Mouse (Mus musculus): ENCODE measurements around the gene Gm20075. TPM values are rescaled to one million over a fixed set of nuclear protein-coding genes. Genes with fewer than 3 reads are reported as not detected.

The Gm20075 gene
- polyA plus RNA-seq, 1 experiment from 2014 or later: 29.7 TPM

DNA sequence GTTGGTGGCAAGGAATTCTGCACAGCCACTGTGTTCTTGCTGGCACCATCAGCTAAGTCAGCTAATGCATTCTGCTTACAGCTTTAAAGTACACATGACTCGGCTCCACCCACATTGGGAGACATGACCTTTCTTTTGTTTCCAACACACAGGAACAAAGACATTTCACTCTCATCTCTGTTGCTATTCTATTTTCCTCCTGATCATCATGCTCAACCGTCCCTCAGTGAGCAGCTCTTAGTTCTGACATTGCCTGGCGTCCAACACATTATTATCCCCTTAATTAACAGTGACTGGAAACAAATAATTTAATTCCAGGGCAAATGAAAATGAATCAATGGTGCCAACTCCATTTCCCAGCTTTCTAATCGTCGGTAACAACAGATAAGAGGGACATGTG is 35.8 kb downstream of the Gm20075 start:
- no peak overlapping the region for H3K4me2 ChIP-seq
- no peak overlapping the region for H3K27ac ChIP-seq (ENCODE audit: poor library complexity, severe bottlenecking)
- no peak for ATAC-seq (ENCODE audit: insufficient number of reproducible peaks, low FRiP score)
- H3K27me3 ChIP-seq (replicated peaks): no peaks in the 10 kb centered on the region
- H3K4me1 ChIP-seq (replicated peaks): no peaks in the 10 kb centered on the region
- peaks cover 4% of the 10 kb centered on the region; the same call in 1 of the 2 replicates for H3K9me3 ChIP-seq (replicated peaks)
- H3K36me3 ChIP-seq: no peaks in the 10 kb centered on the region
- no peak overlapping the region for H3K9ac ChIP-seq
- no peak overlapping the region for H3K4me3 ChIP-seq
- WGBS: 66% methylated on average over 5 of the region's 5 CpGs

- Histone ChIP-seq H3K27me3 (replicated peaks) (no peaks in the 10 kb centered on the region), H3K27ac (ENCODE audit: poor library complexity, severe bottlenecking) (no peak overlapping the region), H3K9ac (no peak overlapping the region), H3K9me3 (replicated peaks) (peaks cover 4% of the 10 kb centered on the region; the same call in 1 of the 2 replicates), H3K4me3 (no peak overlapping the region), H3K4me1 (replicated peaks) (no peaks in the 10 kb centered on the region), H3K36me3 (no peaks in the 10 kb centered on the region), H3K4me2 (no peak overlapping the region)
- no peak for ATAC-seq (ENCODE audit: insufficient number of reproducible peaks, low FRiP score)
- 70% methylated on average over 11 of the region's 11 CpGs for WGBS
Observed at GRCm38 (mm10) chr13:96040275-96041042, 40.7 kb downstream of the Gm20075 start.

- Histone ChIP-seq H3K9ac (no peak overlapping the region), H3K4me1 (replicated peaks) (no peaks in the 10 kb centered on the region), H3K27me3 (replicated peaks) (no peaks in the 10 kb centered on the region), H3K4me3 (no peak overlapping the region), H3K27ac (ENCODE audit: poor library complexity, severe bottlenecking) (no peak overlapping the region), H3K4me2 (no peak overlapping the region), H3K9me3 (replicated peaks) (peaks cover 4% of the 10 kb centered on the region; the same call in 1 of the 2 replicates), H3K36me3 (no peaks in the 10 kb centered on the region)
- no peak for ATAC-seq (ENCODE audit: insufficient number of reproducible peaks, low FRiP score)
- WGBS: 29% methylated on average over 1 of the region's 1 CpGs
Observed at GRCm38 (mm10) chr13:96039536-96039935, 41.6 kb downstream of the Gm20075 start.

DNA sequence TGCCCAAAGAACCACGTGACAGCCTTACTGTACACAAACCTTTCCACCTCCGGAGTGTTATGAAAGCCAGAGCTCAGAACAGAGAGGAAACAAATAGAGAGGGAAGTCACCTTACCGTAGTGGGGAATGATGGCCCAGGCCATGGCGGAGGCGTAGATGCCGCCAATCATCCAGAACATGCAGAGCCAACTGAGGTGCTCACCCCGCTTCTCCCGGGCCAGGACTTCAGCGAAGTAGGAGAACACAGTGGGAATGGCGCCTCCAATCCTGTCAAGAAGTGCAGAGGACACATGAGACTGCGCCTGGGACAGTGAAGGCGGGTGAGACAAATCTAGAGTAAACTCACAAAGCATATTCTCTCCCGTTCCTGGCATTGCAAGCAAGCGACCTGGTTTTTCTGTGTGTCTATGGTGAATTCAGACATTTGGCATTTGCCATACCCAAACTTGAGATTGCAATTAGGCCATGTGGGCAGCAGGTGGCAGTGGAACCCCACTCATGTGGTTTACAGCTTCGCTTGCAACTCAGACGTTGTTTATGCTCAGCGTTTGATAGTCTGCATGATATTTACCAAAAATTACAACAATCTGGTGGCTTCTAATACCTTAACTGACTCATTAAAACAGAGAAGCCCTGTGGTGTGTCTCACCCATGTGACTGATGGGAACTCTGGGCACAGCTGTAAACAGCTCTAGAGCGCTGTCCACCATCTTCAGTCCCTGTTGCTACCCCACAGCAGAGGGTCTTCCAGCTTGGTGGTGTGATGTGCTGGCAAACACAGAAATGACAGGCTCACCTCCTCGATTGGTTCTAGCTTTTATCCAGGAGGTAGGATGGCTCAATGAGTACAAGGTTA is 50.6 kb downstream of the Gm20075 start:
- Histone ChIP-seq H3K27me3 (replicated peaks) (no peaks in the 10 kb centered on the region; the same call in 1 of the 2 replicates), H3K4me2 (0 out of 2 replicates have a peak overlapping the region, but pooled peaks have one; percentile 24), H3K9me3 (replicated peaks) (no peaks in the 10 kb centered on the region; the same call in 1 of the 2 replicates), H3K27ac (ENCODE audit: poor library complexity, severe bottlenecking) (no peak overlapping the region), H3K9ac (no peak overlapping the region), H3K36me3 (no peaks in the 10 kb centered on the region), H3K4me3 (no peak overlapping the region), H3K4me1 (replicated peaks) (no peaks in the 10 kb centered on the region)
- WGBS: 51% methylated on average over 19 of the region's 19 CpGs
- no peak for ATAC-seq (ENCODE audit: insufficient number of reproducible peaks, low FRiP score)

Other genes with a start within 250 kb of the Gm20075 start
- 6.9 and 7.3 TPM in 2 replicates for gene Iqgap2, start 189.5 kb downstream of the Gm20075 start, polyA plus RNA-seq (2016; fragmentation: Nextera tagmentation; extraction: Ambion mirVana)
- gene Gm17190, start 678 bp upstream of the Gm20075 start, polyA plus RNA-seq (2016; fragmentation: Nextera tagmentation; extraction: Ambion mirVana): not detected in 2 replicates
- 0.64 and 1.3 TPM in 2 replicates for gene Sv2c, start 51.2 kb upstream of the Gm20075 start, polyA plus RNA-seq (2016; fragmentation: Nextera tagmentation; extraction: Ambion mirVana)